Mouse (Mus musculus) spleen, postnatal 36 days (tissue): Measurements from ENCODE around the gene Kctd3.
"Not testable (repeated sequence)": the region's sequence is repeated elsewhere in the genome, so short reads cannot be mapped to it uniquely, and the experiment has no call there.

Source experiments
- DNase-seq, 2 experiments: peaks; one replicate each; pipeline ENCODE4 v3.0.0; 2022; ENCODE audit warnings: low spot score in 2 of 2, mixed read lengths in 1 of 2

The Kctd3 gene

GRCm38 (mm10) chr1:189007239-189007979 is at the start of gene Kctd3:
TSS of gene Kctd3 (minus strand) at chr1:189007841.
- peak; percentile 91 to 92 for DNase-seq

- no peak for DNase-seq
These were observed 49.8 kb upstream of the Kctd3 start for GRCm38 (mm10) chr1:189057425-189057824.

- no peak for DNase-seq
These were observed 48.3 kb upstream of the Kctd3 start for GRCm38 (mm10) chr1:189055933-189056332.

- DNase-seq, result no peak
These were observed 47.4 kb upstream of the Kctd3 start for GRCm38 (mm10) chr1:189054941-189055551.

GRCm38 (mm10) chr1:189054191-189054590 is 46.5 kb upstream of the Kctd3 start:
- peak; percentile 15 to 34 for DNase-seq

- DNase-seq, result no peak
These were observed 44.5 kb upstream of the Kctd3 start for GRCm38 (mm10) chr1:189052189-189052588.

GRCm38 (mm10) chr1:189050122-189050521 is 42.5 kb upstream of the Kctd3 start:
- DNase-seq, result no peak

GRCm38 (mm10) chr1:189048331-189048730 is 40.7 kb upstream of the Kctd3 start:
- no peak for DNase-seq

GRCm38 (mm10) chr1:189047918-189048317 is 40.3 kb upstream of the Kctd3 start:
- DNase-seq, result no peak

- DNase-seq, result no peak
These were observed 39.2 kb upstream of the Kctd3 start for GRCm38 (mm10) chr1:189046831-189047230.

- DNase-seq, result no peak
These were observed 38.7 kb upstream of the Kctd3 start for GRCm38 (mm10) chr1:189046301-189046700.

- DNase-seq, result no peak
These were observed 33.6 kb upstream of the Kctd3 start for GRCm38 (mm10) chr1:189041261-189041660.

- DNase-seq, result no peak
These were observed 31.7 kb upstream of the Kctd3 start for GRCm38 (mm10) chr1:189039348-189039747.

GRCm38 (mm10) chr1:189032817-189033216 is 25.2 kb upstream of the Kctd3 start:
- DNase-seq, result not testable (repeated sequence)

- no peak for DNase-seq
These were observed 23.3 kb upstream of the Kctd3 start for GRCm38 (mm10) chr1:189030975-189031374.

- DNase-seq, result no peak
These were observed 20.6 kb upstream of the Kctd3 start for GRCm38 (mm10) chr1:189028267-189028666.

GRCm38 (mm10) chr1:189026885-189027284 is 19.2 kb upstream of the Kctd3 start:
- DNase-seq, result no peak

GRCm38 (mm10) chr1:189023701-189024080 is 16.1 kb upstream of the Kctd3 start:
- no peak for DNase-seq

GRCm38 (mm10) chr1:189022925-189023700 is 15.5 kb upstream of the Kctd3 start:
- DNase-seq, result no peak

- no peak for DNase-seq
These were observed 7.7 kb upstream of the Kctd3 start for GRCm38 (mm10) chr1:189015372-189015771.

- DNase-seq, result no peak
These were observed 5.9 kb upstream of the Kctd3 start for GRCm38 (mm10) chr1:189013587-189013921.

- DNase-seq, result no peak
These were observed 5.4 kb upstream of the Kctd3 start for GRCm38 (mm10) chr1:189012846-189013586.
